Mouse (Mus musculus): ENCODE results near the gene Hist1h2bh.

GRCm38 (mm10) chr13:23585029-23585441 lies 41.8 kb upstream of the Hist1h2bh start:
- TF ChIP-seq CTCF (IDR thresholded peaks at IDR 0.05; ENCODE audit: borderline replicate concordance, control insufficient read depth, extremely low read depth, insufficient read depth, low read length, poor library complexity): no peak
- no peak for TF ChIP-seq POLR2A (IDR thresholded peaks at IDR 0.05; ENCODE audit: control insufficient read depth, extremely low read depth, insufficient read depth, low read length, poor library complexity)

Measured in thymus, adult 2 months (tissue).